In genomic region chr12:108835840-108836409, GRCm38 (mm10) we compare ENCODE assay signal across 8 mouse cellular contexts. TPM values are rescaled to one million over a fixed set of nuclear protein-coding genes. Genes with fewer than 3 reads are reported as not detected.
DNase-seq lines count a peak whose midpoint lies in the region; ATAC-seq and TF ChIP-seq lines count a peak whose summit lies in the region.

TSS of gene Slc25a29 (minus strand) at chr12:108835883.
TSS of gene Slc25a47 (plus strand) at chr12:108836046.

- H3ac ChIP-seq in C2C12 (ENCODE audit: control insufficient read depth, insufficient read length, low read depth) = peak within 1 kb of the TSS; percentile 90

- no peaks in the 10 kb centered on the region for H3K36me3 ChIP-seq in C2C12 (ENCODE audit: control insufficient read depth, insufficient read depth)
- H3K36me3 ChIP-seq in erythroblast, embryonic 14.5 days (ENCODE audit: control insufficient read depth) = peaks cover 3% of the 10 kb centered on the region
- peaks cover 20% of the 10 kb centered on the region for H3K36me3 ChIP-seq in heart, embryonic 12.5 days
- no peaks in the 10 kb centered on the region for H3K36me3 ChIP-seq in kidney, postnatal 0 days (ENCODE audit: insufficient read depth, low read length)
- peaks cover 6% of the 10 kb centered on the region; the same call in 1 of the 2 replicates for H3K36me3 ChIP-seq in liver, embryonic 11.5 days (ENCODE audit: control insufficient read depth, insufficient read depth, low read length)
- H3K36me3 ChIP-seq in stomach, embryonic 14.5 days (ENCODE audit: control insufficient read depth, insufficient read depth, low read length) = peaks cover 3% of the 10 kb centered on the region

- peak; percentile 99 for ATAC-seq in heart, embryonic 12.5 days (ENCODE audit: insufficient number of reproducible peaks, low FRiP score)
- ATAC-seq in kidney, postnatal 0 days (replicated peaks; ENCODE audit: low FRiP score, low read depth) = peak; percentile 98
- ATAC-seq in liver, embryonic 11.5 days (replicated peaks; ENCODE audit: low FRiP score) = peak; percentile 99
- peak; percentile 98 for ATAC-seq in stomach, embryonic 14.5 days (ENCODE audit: insufficient number of reproducible peaks, insufficient read depth, low FRiP score, low read depth)

- TF ChIP-seq CTCF in C2C12 (IDR thresholded peaks at IDR 0.05; ENCODE audit: control insufficient read depth, insufficient read depth, insufficient read length) = no peak
- no peak for TF ChIP-seq CTCF in brain, embryonic 14.5 days (IDR thresholded peaks at IDR 0.05; ENCODE audit: borderline replicate concordance, extremely low read depth, insufficient read depth, insufficient read length)
- TF ChIP-seq CTCF in kidney, postnatal 0 days (IDR thresholded peaks at IDR 0.05; ENCODE audit: low read depth) = no peak; the same call in 1 of the 2 replicates

- DNase-seq in brain, embryonic 14.5 days (ENCODE audit: low read depth) = peak; percentile 99
- peak; percentile 96 for DNase-seq in kidney, postnatal 0 days (ENCODE audit: low spot score)
- DNase-seq in liver, embryonic 11.5 days (ENCODE audit: low spot score) = peak; percentile 94
- DNase-seq in naive thymus-derived CD4-positive, alpha-beta T cell, adult 2 months (ENCODE audit: low read depth) = peak; percentile 93

- peak; percentile 61; the same call in 1 of the 2 replicates for TF ChIP-seq POLR2A in brain, embryonic 14.5 days (IDR thresholded peaks at IDR 0.05; ENCODE audit: borderline replicate concordance, extremely low read depth, insufficient read depth, insufficient read length, poor library complexity, severe bottlenecking)

- no peaks in the 10 kb centered on the region for H3K27me3 ChIP-seq in C2C12 (ENCODE audit: control insufficient read depth, insufficient read depth, insufficient read length)
- peaks cover 6% of the 10 kb centered on the region for H3K27me3 ChIP-seq in erythroblast, embryonic 14.5 days (ENCODE audit: control insufficient read depth)
- 0 out of 2 replicates have a peak, but pooled peaks cover 10% of the 10 kb centered on the region for H3K27me3 ChIP-seq in heart, embryonic 12.5 days (replicated peaks)
- no peaks in the 10 kb centered on the region for H3K27me3 ChIP-seq in kidney, postnatal 0 days (ENCODE audit: insufficient read depth, low read length)
- no peaks in the 10 kb centered on the region for H3K27me3 ChIP-seq in liver, embryonic 11.5 days (replicated peaks; ENCODE audit: control insufficient read depth, insufficient read depth, low read length)
- no peaks in the 10 kb centered on the region for H3K27me3 ChIP-seq in stomach, embryonic 14.5 days (ENCODE audit: control insufficient read depth, insufficient read depth, low read length)

- H3K4me3 ChIP-seq in C2C12 (ENCODE audit: insufficient read depth, poor library complexity, severe bottlenecking) = peak within 1 kb of the TSS; percentile 52
- peak within 1 kb of the TSS; percentile 71 for H3K4me3 ChIP-seq in erythroblast, embryonic 14.5 days (replicated peaks)
- peak within 1 kb of the TSS; percentile 72 for H3K4me3 ChIP-seq in heart, embryonic 12.5 days
- peak within 1 kb of the TSS; percentile 58 for H3K4me3 ChIP-seq in kidney, postnatal 0 days (replicated peaks; ENCODE audit: low read depth, low read length)
- H3K4me3 ChIP-seq in liver, embryonic 11.5 days (ENCODE audit: low read depth, low read length) = peak within 1 kb of the TSS; percentile 66
- peak within 1 kb of the TSS; percentile 55 for H3K4me3 ChIP-seq in stomach, embryonic 14.5 days (ENCODE audit: low read depth, low read length)

- H3K4me2 ChIP-seq in heart, embryonic 12.5 days = peak within 1 kb of the TSS; percentile 99
- H3K4me2 ChIP-seq in kidney, postnatal 0 days (ENCODE audit: low read length) = peak within 1 kb of the TSS; percentile 94
- H3K4me2 ChIP-seq in liver, embryonic 11.5 days = peak within 1 kb of the TSS; percentile 100
- H3K4me2 ChIP-seq in stomach, embryonic 14.5 days (replicated peaks; ENCODE audit: low read depth, low read length) = peak within 1 kb of the TSS; percentile 96

- under 1% methylated on average over 49 of the region's 53 CpGs for WGBS in heart, embryonic 12.5 days
- WGBS in kidney, postnatal 0 days = under 1% methylated on average over 53 of the region's 53 CpGs
- under 1% methylated on average over 53 of the region's 53 CpGs for WGBS in liver, embryonic 11.5 days
- WGBS in stomach, embryonic 14.5 days = under 1% methylated on average over 52 of the region's 53 CpGs

- peaks cover 18% of the 10 kb centered on the region for H3K79me3 ChIP-seq in C2C12 (ENCODE audit: low read depth)

- peaks cover 41% of the 10 kb centered on the region for H3K79me2 ChIP-seq in C2C12 (ENCODE audit: control insufficient read depth, insufficient read depth)

- H3K4me1 ChIP-seq in erythroblast, embryonic 14.5 days (ENCODE audit: control insufficient read depth) = peaks cover 34% of the 10 kb centered on the region
- H3K4me1 ChIP-seq in heart, embryonic 12.5 days (replicated peaks) = peaks cover 38% of the 10 kb centered on the region
- peaks cover 45% of the 10 kb centered on the region for H3K4me1 ChIP-seq in kidney, postnatal 0 days (replicated peaks; ENCODE audit: insufficient read depth, low read length)
- H3K4me1 ChIP-seq in liver, embryonic 11.5 days (replicated peaks; ENCODE audit: control insufficient read depth, insufficient read depth, low read length) = peaks cover 25% of the 10 kb centered on the region
- H3K4me1 ChIP-seq in stomach, embryonic 14.5 days (ENCODE audit: control insufficient read depth, insufficient read depth, low read length) = peaks cover 33% of the 10 kb centered on the region

- peak within 1 kb of the TSS; percentile 82 for H3K9ac ChIP-seq in heart, embryonic 12.5 days
- H3K9ac ChIP-seq in kidney, postnatal 0 days (ENCODE audit: low read depth, low read length) = peak within 1 kb of the TSS; percentile 76
- peak within 1 kb of the TSS; percentile 78 for H3K9ac ChIP-seq in liver, embryonic 11.5 days (ENCODE audit: low read depth, low read length)
- peak within 1 kb of the TSS; percentile 75 for H3K9ac ChIP-seq in stomach, embryonic 14.5 days (replicated peaks; ENCODE audit: low read depth, low read length)

- H3K27ac ChIP-seq in heart, embryonic 12.5 days (ENCODE audit: poor library complexity, severe bottlenecking) = peak within 1 kb of the TSS; percentile 76
- peak within 1 kb of the TSS; percentile 86 for H3K27ac ChIP-seq in kidney, postnatal 0 days
- peak within 1 kb of the TSS; percentile 76 for H3K27ac ChIP-seq in liver, embryonic 11.5 days (ENCODE audit: low read depth, low read length)
- peak within 1 kb of the TSS; percentile 84 for H3K27ac ChIP-seq in stomach, embryonic 14.5 days (ENCODE audit: low read length)

- H3K9me3 ChIP-seq in erythroblast, embryonic 14.5 days (ENCODE audit: control insufficient read depth, low read length) = no peaks in the 10 kb centered on the region
- no peaks in the 10 kb centered on the region for H3K9me3 ChIP-seq in heart, embryonic 12.5 days (replicated peaks)
- no peaks in the 10 kb centered on the region for H3K9me3 ChIP-seq in kidney, postnatal 0 days (replicated peaks; ENCODE audit: low read length)
- no peaks in the 10 kb centered on the region for H3K9me3 ChIP-seq in liver, embryonic 11.5 days (ENCODE audit: control insufficient read depth, low read length)
- no peaks in the 10 kb centered on the region for H3K9me3 ChIP-seq in stomach, embryonic 14.5 days (ENCODE audit: control insufficient read depth, low read depth, low read length)

TF ChIP-seq in C2C12, 6 proteins besides CTCF, POLR2A, EP300 and RAD21:
- TF ChIP-seq MYOD1 (IDR thresholded peaks at IDR 0.05; ENCODE audit: control insufficient read depth, insufficient read length, low read depth) (no peak), FOSL1 (IDR thresholded peaks at IDR 0.05; ENCODE audit: insufficient read depth, low read length, poor library complexity, severe bottlenecking) (no peak), MAX (IDR thresholded peaks at IDR 0.05) (peak; percentile 77)

RNA-seq across cellular contexts. Expression of gene Slc25a29, which starts in this region (rescaled TPM):
- polyA plus RNA-seq in C2C12 (2012; fragmentation: generic; extraction: Trizol) = 5.5 TPM
- polyA plus RNA-seq in brain, embryonic 14.5 days (2012; rRNA removed) = 19.7 and 28.3 TPM in 2 replicates
- polyA plus RNA-seq in erythroblast, embryonic 14.5 days (2012) = 0.02 TPM in 1 of 2 replicates, not detected in the other
- 3.0 and 3.3 TPM in 2 replicates for polyA plus RNA-seq in heart, embryonic 12.5 days (2016; fragmentation: Nextera tagmentation; extraction: Ambion mirVana)
- 6.4 and 6.6 TPM in 2 replicates for polyA plus RNA-seq in kidney, postnatal 0 days (2015; fragmentation: Nextera tagmentation; extraction: Ambion mirVana)
- polyA plus RNA-seq in liver, embryonic 11.5 days (2014; fragmentation: Nextera tagmentation; extraction: Ambion mirVana) = 2.9 and 3.9 TPM in 2 replicates
- 8.4 and 9.3 TPM in 2 replicates for polyA plus RNA-seq in stomach, embryonic 14.5 days (2014; fragmentation: Nextera tagmentation; extraction: Ambion mirVana)

RNA-seq across cellular contexts. Expression of gene Slc25a47, which starts in this region (rescaled TPM):
- polyA plus RNA-seq in C2C12 (2012; fragmentation: generic; extraction: Trizol) = 2.4 TPM
- 19.9 and 24.8 TPM in 2 replicates for polyA plus RNA-seq in brain, embryonic 14.5 days (2012; rRNA removed)
- polyA plus RNA-seq in erythroblast, embryonic 14.5 days (2012) = 0.19 and 0.22 TPM in 2 replicates
- polyA plus RNA-seq in heart, embryonic 12.5 days (2016; fragmentation: Nextera tagmentation; extraction: Ambion mirVana) = 5.2 and 5.4 TPM in 2 replicates
- polyA plus RNA-seq in kidney, postnatal 0 days (2015; fragmentation: Nextera tagmentation; extraction: Ambion mirVana) = 7.1 and 7.6 TPM in 2 replicates
- 4.5 and 5.2 TPM in 2 replicates for polyA plus RNA-seq in liver, embryonic 11.5 days (2014; fragmentation: Nextera tagmentation; extraction: Ambion mirVana)
- 11.0 and 11.5 TPM in 2 replicates for polyA plus RNA-seq in stomach, embryonic 14.5 days (2014; fragmentation: Nextera tagmentation; extraction: Ambion mirVana)

Comparison
In these comparisons a context has a peak if more than half of its experiments do, and no peak if none do; other contexts are left out.
1. Peak in every context shown above with its lines: DNase-seq, ATAC-seq, H3K4me3 ChIP-seq and H3K27ac ChIP-seq.